Mouse (Mus musculus) lung, adult 2 months (tissue): Measurements from ENCODE around the gene Opn4.

Source experiments
- CTCF ChIP-seq: fragments of 200-500 bp; IDR thresholded peaks from 2 replicates; pipeline ENCODE4 v1.5.1; 2011; ENCODE audit warnings: mild to moderate bottlenecking, low read length, control low read depth; ENCODE audit not compliant: insufficient read depth
- POLR2A ChIP-seq: fragments of 200-500 bp; IDR thresholded peaks from 2 replicates; pipeline ENCODE4 v1.6.1; 2011; ENCODE audit warnings: low read depth, mild to moderate bottlenecking, control low read depth, low read length, borderline replicate concordance; ENCODE audit errors: extremely low read depth

GRCm38 (mm10) chr14:34567697-34568096 is 32.2 kb downstream of the Opn4 start:
- TF ChIP-seq CTCF (no peak), POLR2A (no peak)
